Mouse (Mus musculus) right cerebral cortex, adult 2 months (tissue): Measurements from ENCODE around the gene Mb21d2.

Experiments used
- DNase-seq, 2 experiments: peaks; one replicate each; pipeline ENCODE4 v3.0.0; 2021 to 2022; ENCODE audit warnings: low spot score in 2 of 2

Mb21d2 gene

GRCm38 (mm10) chr16:28793115-28793514 is 136.4 kb downstream of the Mb21d2 start:
- DNase-seq: peak; percentile 51 to 53
